Mouse (Mus musculus): ENCODE measurements around the gene Knl1.
"Not testable (repeated sequence)": the region's sequence is repeated elsewhere in the genome, so short reads cannot be mapped to it uniquely, and the experiment has no call there.

Knl1 gene

GRCm38 (mm10) chr2:119046649-119047611 is at the start of gene Knl1:
Gene Knl1 (plus strand): TSS chr2:119047119.
- peak; percentile 93 for DNase-seq

- DNase-seq: no peak
Measured at GRCm38 (mm10) chr2:118998115-118998866, 48.6 kb upstream of the Knl1 start.

GRCm38 (mm10) chr2:118999025-118999639 is 47.8 kb upstream of the Knl1 start:
- DNase-seq: no peak

GRCm38 (mm10) chr2:119006886-119007285 is 40.0 kb upstream of the Knl1 start:
- no peak for DNase-seq

- no peak for DNase-seq
Measured at GRCm38 (mm10) chr2:119009376-119009775, 37.5 kb upstream of the Knl1 start.

- no peak for DNase-seq
Measured at GRCm38 (mm10) chr2:119014989-119015388, 31.9 kb upstream of the Knl1 start.

GRCm38 (mm10) chr2:119015604-119016180 is 31.2 kb upstream of the Knl1 start:
- peak; percentile 36 for DNase-seq

GRCm38 (mm10) chr2:119016312-119016711 is 30.6 kb upstream of the Knl1 start:
- not testable (repeated sequence) for DNase-seq

- no peak for DNase-seq
Measured at GRCm38 (mm10) chr2:119017647-119018046, 29.3 kb upstream of the Knl1 start.

GRCm38 (mm10) chr2:119018391-119019122 is 28.4 kb upstream of the Knl1 start:
- DNase-seq: no peak

- DNase-seq: no peak
Measured at GRCm38 (mm10) chr2:119019131-119019530, 27.8 kb upstream of the Knl1 start.

- DNase-seq: no peak
Measured at GRCm38 (mm10) chr2:119019538-119019937, 27.4 kb upstream of the Knl1 start.

- no peak for DNase-seq
Measured at GRCm38 (mm10) chr2:119023154-119023660, 23.7 kb upstream of the Knl1 start.

GRCm38 (mm10) chr2:119024536-119025238 is 22.2 kb upstream of the Knl1 start:
- no peak for DNase-seq

- no peak for DNase-seq
Measured at GRCm38 (mm10) chr2:119025239-119025616, 21.7 kb upstream of the Knl1 start.

GRCm38 (mm10) chr2:119026951-119027350 is 20.0 kb upstream of the Knl1 start:
- DNase-seq: no peak

- DNase-seq: peak; percentile 99
Measured at GRCm38 (mm10) chr2:119028941-119029551, 17.9 kb upstream of the Knl1 start, which contains the start of gene Ccdc32. Gene Ccdc32 (minus strand): TSS chr2:119029393.

- DNase-seq: no peak
Measured at GRCm38 (mm10) chr2:119032191-119032590, 14.7 kb upstream of the Knl1 start.

- DNase-seq: peak; percentile 91
Measured at GRCm38 (mm10) chr2:119034656-119035396, 12.1 kb upstream of the Knl1 start, which contains the start of gene Rpusd2. Gene Rpusd2 (plus strand): TSS chr2:119034790.

- DNase-seq: no peak
Measured at GRCm38 (mm10) chr2:119035397-119035745, 11.5 kb upstream of the Knl1 start.

Measured in kidney, adult 11 months (tissue).